Mouse (Mus musculus): ENCODE results near the gene Fbxl13.

DNA sequence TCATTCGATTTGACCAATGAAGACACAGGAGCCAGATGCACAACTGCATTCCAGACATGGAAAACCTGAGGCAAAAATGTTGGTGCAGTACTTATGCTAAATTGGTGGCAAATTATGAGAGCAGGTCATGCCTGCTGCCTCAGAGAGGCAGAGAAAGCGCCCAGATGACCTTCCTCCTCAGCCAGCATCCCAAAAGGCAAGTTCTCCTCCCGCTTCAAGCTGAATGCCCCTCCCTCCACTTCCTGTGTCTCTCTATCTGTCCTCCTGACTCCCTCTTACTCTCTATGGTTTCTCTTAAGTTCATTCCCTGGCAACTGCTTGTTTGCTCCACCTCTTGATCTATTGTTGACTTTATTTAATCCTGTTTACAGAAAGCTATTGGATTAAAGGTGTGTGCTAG, 150.7 kb downstream of the Fbxl13 start:
- TF ChIP-seq TCF12 (IDR thresholded peaks at IDR 0.05; ENCODE audit: insufficient read depth, poor library complexity, severe bottlenecking) = no peak
- TF ChIP-seq USF1 (IDR thresholded peaks at IDR 0.05; ENCODE audit: low read depth) = no peak
- no peak for TF ChIP-seq POLR2A (IDR thresholded peaks at IDR 0.05; ENCODE audit: insufficient read length, low read depth)
- no peak for TF ChIP-seq POLR2AphosphoS2 (IDR thresholded peaks at IDR 0.05; ENCODE audit: insufficient read length, low read depth)
- no peak for TF ChIP-seq MYOD1 (IDR thresholded peaks at IDR 0.05; ENCODE audit: control insufficient read depth in 1 of 3, insufficient read length in 2 of 3, low read depth in 2 of 3)
- no peak for TF ChIP-seq MYOG (IDR thresholded peaks at IDR 0.05; ENCODE audit: control insufficient read depth in 1 of 3, insufficient read depth in 1 of 3, insufficient read length in 2 of 3, low read depth in 2 of 3)
- TF ChIP-seq MAX (IDR thresholded peaks at IDR 0.05; ENCODE audit: low read depth) = no peak
- no peak for TF ChIP-seq REST (IDR thresholded peaks at IDR 0.05; ENCODE audit: insufficient read depth, insufficient read length)

Data from myocyte (in vitro differentiated cells).